Mouse (Mus musculus): ENCODE measurements around the gene Nxph1. TPM values are rescaled to one million over a fixed set of nuclear protein-coding genes. Genes with fewer than 3 reads are reported as not detected.

Gene Nxph1
- polyA plus RNA-seq, 1 experiment from 2014 or later = 0.38 TPM

DNA sequence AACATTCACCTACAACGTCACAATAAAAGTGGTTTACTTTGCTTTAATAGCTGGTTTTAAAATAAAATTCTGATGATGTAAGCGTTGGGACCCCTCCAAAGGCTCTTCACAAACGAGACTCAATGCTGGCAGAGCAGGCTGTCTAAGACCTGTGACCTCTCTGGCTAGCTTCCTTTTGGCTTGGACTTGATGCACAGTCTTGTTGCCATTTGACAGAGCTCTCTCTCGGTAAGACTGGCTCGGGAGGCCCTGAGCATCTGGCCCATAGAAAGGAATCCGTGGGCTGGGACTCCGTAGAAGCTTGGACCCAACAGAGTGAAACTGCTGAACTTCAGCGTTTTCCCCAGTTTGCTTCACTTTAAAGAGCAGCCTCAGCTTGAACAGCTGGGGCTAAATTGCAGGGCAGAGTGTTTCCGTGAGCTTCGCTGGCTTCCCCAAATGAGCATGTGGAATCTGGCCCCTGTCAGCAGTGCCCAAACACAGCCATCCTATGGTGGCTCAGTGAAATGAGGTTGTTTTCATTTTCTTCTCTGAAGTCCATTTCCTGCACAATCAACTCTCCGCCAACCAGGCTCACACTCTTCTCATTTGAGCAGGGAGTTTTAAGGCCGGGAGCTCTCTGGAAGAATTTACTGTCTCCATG, 48.2 kb downstream of the Nxph1 start:
- ATAC-seq (replicated peaks; ENCODE audit: low FRiP score) = peak; percentile 52; the same call in 1 of the 2 replicates
- no peaks in the 10 kb centered on the region for H3K9me3 ChIP-seq (replicated peaks)
- 0 out of 2 replicates have a peak overlapping the region, but pooled peaks have one; percentile 32 for H3K27ac ChIP-seq
- no peaks in the 10 kb centered on the region for H3K27me3 ChIP-seq
- no peak overlapping the region for H3K9ac ChIP-seq
- H3K4me2 ChIP-seq = peak overlapping the region; percentile 20
- 40% methylated on average over 12 of the region's 12 CpGs for WGBS
- H3K4me3 ChIP-seq (replicated peaks) = no peak overlapping the region
- H3K36me3 ChIP-seq = no peaks in the 10 kb centered on the region
- 0 out of 2 replicates have a peak, but pooled peaks cover 3% of the 10 kb centered on the region for H3K4me1 ChIP-seq

DNA sequence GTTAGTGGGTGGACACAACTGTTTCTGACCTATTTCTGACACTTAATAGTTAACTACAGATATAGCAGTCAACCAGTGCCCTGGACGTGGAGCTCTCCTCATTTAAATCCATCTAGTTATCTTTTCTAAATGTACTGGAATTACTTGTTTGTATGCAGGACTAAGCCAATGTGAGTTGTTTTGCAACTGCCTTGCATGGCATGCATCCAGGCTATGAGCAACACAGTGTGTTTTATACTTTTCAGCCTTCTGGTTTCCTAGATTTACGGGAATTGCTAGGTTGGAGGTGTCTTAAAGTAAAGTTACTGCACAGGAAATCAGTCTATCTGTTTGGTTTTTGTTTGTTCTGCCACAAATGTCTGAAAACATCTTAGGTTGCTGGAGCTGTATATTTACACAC, 49.1 kb downstream of the Nxph1 start:
- 63% methylated on average over 2 of the region's 2 CpGs for WGBS
- no peaks in the 10 kb centered on the region for H3K9me3 ChIP-seq (replicated peaks)

DNA sequence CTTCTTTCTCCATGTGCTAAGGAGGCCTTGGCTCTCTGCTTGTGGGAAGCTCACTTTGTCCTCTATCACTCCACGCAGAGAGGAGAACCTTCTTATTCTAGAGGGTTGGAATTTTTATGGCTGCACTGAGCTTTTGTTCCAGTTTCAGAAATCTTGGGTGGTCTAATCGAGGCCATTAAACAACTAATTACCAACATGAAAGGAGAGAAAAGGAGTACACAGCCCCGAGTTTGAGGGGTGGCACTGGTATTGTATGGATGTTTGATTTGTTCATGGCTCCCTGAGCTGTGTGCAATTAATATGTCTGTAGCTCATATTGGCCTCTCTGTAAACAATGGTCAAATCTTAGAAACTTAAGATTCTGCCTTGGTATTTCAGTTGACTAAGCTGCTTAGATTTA, 54.5 kb downstream of the Nxph1 start:
- ATAC-seq (replicated peaks; ENCODE audit: low FRiP score) = no peak
- Histone ChIP-seq H3K9ac (no peak overlapping the region), H3K4me1 (no peaks in the 10 kb centered on the region), H3K27me3 (no peaks in the 10 kb centered on the region), H3K4me3 (replicated peaks) (no peak overlapping the region), H3K4me2 (no peak overlapping the region), H3K9me3 (replicated peaks) (no peaks in the 10 kb centered on the region), H3K27ac (no peak overlapping the region), H3K36me3 (no peaks in the 10 kb centered on the region)
- 26% methylated on average over 3 of the region's 3 CpGs for WGBS

More for the DNA sequence above, 49.1 kb downstream of the Nxph1 start:
- Histone ChIP-seq H3K4me3 (replicated peaks) (no peak overlapping the region), H3K4me2 (no peak overlapping the region), H3K9ac (no peak overlapping the region), H3K27ac (no peak overlapping the region), H3K4me1 (0 out of 2 replicates have a peak, but pooled peaks cover 3% of the 10 kb centered on the region), H3K27me3 (no peaks in the 10 kb centered on the region), H3K36me3 (no peaks in the 10 kb centered on the region)
- no peak for ATAC-seq (replicated peaks; ENCODE audit: low FRiP score)

DNA sequence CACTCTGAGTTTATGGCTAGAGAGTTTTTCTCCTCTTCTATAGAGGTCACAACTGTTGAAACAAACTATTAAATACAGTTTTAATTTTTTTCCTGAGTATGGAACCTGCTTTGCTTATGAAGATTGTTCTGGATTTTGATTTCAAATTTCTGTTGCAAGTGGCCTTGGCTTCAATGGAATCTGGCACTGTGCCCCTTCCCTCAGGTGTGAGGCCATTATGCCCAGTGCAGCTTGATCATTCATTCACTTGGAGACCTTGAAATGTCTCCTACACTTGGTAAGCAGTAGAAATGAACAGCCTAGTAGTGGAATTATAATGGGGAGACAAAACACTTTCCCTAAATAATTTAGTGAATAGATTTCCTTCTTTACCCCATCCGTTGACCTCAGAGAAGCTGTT, 78.4 kb downstream of the Nxph1 start:
- Histone ChIP-seq H3K36me3 (no peaks in the 10 kb centered on the region), H3K27ac (no peak overlapping the region), H3K9me3 (replicated peaks) (no peaks in the 10 kb centered on the region), H3K27me3 (no peaks in the 10 kb centered on the region), H3K4me1 (no peaks in the 10 kb centered on the region), H3K4me2 (no peak overlapping the region), H3K9ac (no peak overlapping the region), H3K4me3 (replicated peaks) (no peak overlapping the region)
- ATAC-seq (replicated peaks; ENCODE audit: low FRiP score) = no peak
- WGBS = 97% methylated on average over 1 of the region's 1 CpGs

DNA sequence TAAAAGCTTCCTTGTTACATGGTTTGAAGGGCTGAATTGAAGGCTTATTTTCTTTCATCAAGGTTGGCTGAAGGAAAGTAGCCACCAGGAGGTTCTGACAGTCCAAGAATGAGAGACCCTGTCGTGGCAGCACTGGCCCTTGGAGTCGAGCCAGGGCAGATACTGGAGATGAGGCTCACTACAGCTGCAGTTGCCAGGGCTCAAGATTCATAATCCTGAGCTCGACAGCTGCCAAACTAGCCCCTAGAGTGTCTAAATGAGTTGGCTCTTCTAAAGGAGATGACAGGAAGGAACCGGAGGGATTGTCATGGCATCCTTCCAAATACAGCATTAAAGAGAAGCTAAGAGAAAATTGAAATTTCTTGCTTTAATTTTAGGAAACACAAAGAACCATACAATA, 78.9 kb downstream of the Nxph1 start:
- no peaks in the 10 kb centered on the region for H3K9me3 ChIP-seq (replicated peaks)
- H3K4me1 ChIP-seq = no peaks in the 10 kb centered on the region
- WGBS = 65% methylated on average over 4 of the region's 4 CpGs
- no peaks in the 10 kb centered on the region for H3K27me3 ChIP-seq
- no peak overlapping the region for H3K27ac ChIP-seq
- H3K4me3 ChIP-seq (replicated peaks) = no peak overlapping the region
- ATAC-seq (replicated peaks; ENCODE audit: low FRiP score) = no peak
- no peak overlapping the region for H3K9ac ChIP-seq
- no peaks in the 10 kb centered on the region for H3K36me3 ChIP-seq
- no peak overlapping the region for H3K4me2 ChIP-seq

DNA sequence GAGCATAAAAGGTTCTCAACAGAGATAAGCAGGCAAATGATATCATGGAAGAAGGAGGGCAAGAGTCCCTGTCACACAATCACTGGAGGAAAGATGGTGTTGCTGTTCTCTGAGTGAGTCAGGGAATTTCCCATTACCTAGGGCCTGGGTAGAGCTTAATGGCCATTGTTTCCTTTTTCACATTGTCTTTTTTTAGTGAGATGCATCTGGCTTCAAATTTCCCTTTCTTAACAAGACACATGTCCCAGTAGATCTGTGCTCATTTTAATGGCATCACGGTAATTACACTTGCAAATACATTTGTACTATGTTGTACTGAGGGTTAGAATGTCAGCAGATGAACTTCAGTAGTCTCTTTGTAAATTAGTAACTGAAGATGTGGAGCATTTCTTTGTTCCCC, 80.3 kb downstream of the Nxph1 start:
- ATAC-seq (replicated peaks; ENCODE audit: low FRiP score) = no peak
- Histone ChIP-seq H3K9ac (no peak overlapping the region), H3K4me2 (no peak overlapping the region), H3K27ac (no peak overlapping the region), H3K36me3 (no peaks in the 10 kb centered on the region), H3K9me3 (replicated peaks) (no peaks in the 10 kb centered on the region), H3K4me3 (replicated peaks) (no peak overlapping the region), H3K27me3 (no peaks in the 10 kb centered on the region), H3K4me1 (no peaks in the 10 kb centered on the region)
- WGBS = 95% methylated on average over 1 of the region's 1 CpGs

DNA sequence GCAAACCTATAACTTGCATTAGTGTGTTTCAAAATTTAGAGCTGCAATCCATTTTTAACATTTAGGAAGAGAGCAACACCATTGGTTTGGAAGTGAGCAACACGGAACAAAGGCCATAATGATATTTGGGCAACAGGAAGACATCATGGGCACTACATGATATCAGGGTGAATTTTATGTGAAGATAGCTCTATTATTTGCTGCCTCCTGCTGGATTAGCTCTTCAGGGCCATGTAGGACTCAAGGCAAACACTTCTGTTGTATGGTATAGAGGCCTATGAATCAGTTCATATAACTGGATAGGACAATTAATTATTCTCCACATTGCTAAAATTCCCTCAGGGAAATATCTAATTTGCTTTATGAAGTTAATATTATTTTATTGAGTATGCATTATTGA, 91.1 kb downstream of the Nxph1 start:
- no peak overlapping the region for H3K4me2 ChIP-seq
- H3K4me1 ChIP-seq = no peaks in the 10 kb centered on the region
- H3K27ac ChIP-seq = no peak overlapping the region
- WGBS = 95% methylated on average over 1 of the region's 1 CpGs
- H3K27me3 ChIP-seq = no peaks in the 10 kb centered on the region
- no peak for ATAC-seq (replicated peaks; ENCODE audit: low FRiP score)
- no peaks in the 10 kb centered on the region for H3K9me3 ChIP-seq (replicated peaks)
- no peak overlapping the region for H3K4me3 ChIP-seq (replicated peaks)
- no peak overlapping the region for H3K9ac ChIP-seq
- no peaks in the 10 kb centered on the region for H3K36me3 ChIP-seq

DNA sequence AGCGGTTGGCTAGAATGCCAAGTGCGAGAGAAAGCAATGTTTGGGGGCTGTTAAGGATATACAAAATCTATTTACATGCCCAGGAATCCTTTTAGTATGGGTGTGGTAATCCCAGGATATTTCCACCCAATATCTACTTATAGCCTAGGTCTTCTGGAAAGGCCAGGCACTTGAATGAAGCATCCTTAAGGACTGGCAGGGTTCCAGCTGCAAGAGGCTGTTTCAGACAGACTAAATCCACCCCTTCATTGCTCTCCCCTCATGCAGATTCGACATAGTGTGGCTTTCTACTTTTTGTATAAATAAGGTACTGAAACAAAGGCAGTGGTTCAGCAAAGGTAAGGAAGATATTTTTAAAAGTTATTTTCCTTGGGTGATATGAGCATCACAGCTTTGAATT, 92.8 kb downstream of the Nxph1 start:
- H3K27ac ChIP-seq = no peak overlapping the region
- WGBS = 89% methylated on average over 3 of the region's 3 CpGs
- no peaks in the 10 kb centered on the region for H3K4me1 ChIP-seq
- no peak for ATAC-seq (replicated peaks; ENCODE audit: low FRiP score)
- no peak overlapping the region for H3K4me3 ChIP-seq (replicated peaks)
- no peaks in the 10 kb centered on the region for H3K36me3 ChIP-seq
- no peaks in the 10 kb centered on the region for H3K27me3 ChIP-seq
- no peaks in the 10 kb centered on the region for H3K9me3 ChIP-seq (replicated peaks)
- H3K4me2 ChIP-seq = no peak overlapping the region
- no peak overlapping the region for H3K9ac ChIP-seq

DNA sequence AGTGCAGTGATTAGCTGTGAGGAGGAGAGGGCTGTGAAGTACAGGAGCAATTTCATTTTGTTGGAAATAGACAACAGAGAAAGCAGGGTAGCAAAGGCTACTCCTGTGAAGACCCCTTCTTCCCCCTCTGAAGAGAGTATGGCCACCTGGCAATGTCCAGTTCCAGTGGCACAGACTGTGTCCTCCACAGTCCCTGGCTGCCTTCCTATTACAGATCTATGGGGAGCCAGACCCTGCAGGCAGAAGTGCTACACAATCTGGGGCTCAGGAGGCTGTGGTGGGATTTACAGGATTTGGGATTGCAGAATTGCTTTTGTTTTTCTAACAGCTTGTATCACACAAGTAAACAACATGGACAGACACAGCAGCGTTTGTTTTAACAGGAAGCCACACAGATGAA, 94.2 kb downstream of the Nxph1 start:
- H3K4me1 ChIP-seq = no peaks in the 10 kb centered on the region
- no peak overlapping the region for H3K27ac ChIP-seq
- no peaks in the 10 kb centered on the region for H3K9me3 ChIP-seq (replicated peaks)
- no peak for ATAC-seq (replicated peaks; ENCODE audit: low FRiP score)
- no peak overlapping the region for H3K9ac ChIP-seq
- no peaks in the 10 kb centered on the region for H3K36me3 ChIP-seq
- H3K4me3 ChIP-seq (replicated peaks) = no peak overlapping the region
- WGBS = 32% methylated on average over 1 of the region's 1 CpGs
- H3K4me2 ChIP-seq = no peak overlapping the region
- no peaks in the 10 kb centered on the region for H3K27me3 ChIP-seq

DNA sequence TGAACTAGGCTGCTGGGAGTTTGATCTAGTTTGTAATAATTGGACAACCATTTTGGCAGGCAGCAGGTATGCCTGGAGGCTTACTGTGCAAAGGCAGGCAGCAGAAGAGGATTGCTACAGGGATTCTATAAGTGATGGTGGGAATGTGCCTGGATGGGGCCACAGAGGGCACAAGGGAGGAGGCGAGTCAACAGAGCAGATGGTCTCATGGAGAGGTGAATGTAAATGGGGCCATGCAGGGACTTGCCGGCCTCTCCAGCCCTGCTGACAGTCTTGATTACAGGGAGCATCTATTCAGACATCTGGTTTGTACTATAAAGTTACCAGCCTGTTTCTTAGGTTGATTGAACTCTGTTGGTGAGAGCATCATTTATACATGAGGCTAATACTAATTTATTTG, 98.6 kb downstream of the Nxph1 start:
- Histone ChIP-seq H3K4me3 (replicated peaks) (no peak overlapping the region), H3K36me3 (no peaks in the 10 kb centered on the region), H3K27ac (no peak overlapping the region), H3K27me3 (no peaks in the 10 kb centered on the region), H3K4me1 (no peaks in the 10 kb centered on the region), H3K9ac (no peak overlapping the region), H3K4me2 (no peak overlapping the region), H3K9me3 (replicated peaks) (no peaks in the 10 kb centered on the region)
- 0 out of 2 replicates have a peak, but pooled peaks have one; percentile 15 for ATAC-seq (replicated peaks; ENCODE audit: low FRiP score)
- WGBS = 18% methylated on average over 2 of the region's 2 CpGs

DNA sequence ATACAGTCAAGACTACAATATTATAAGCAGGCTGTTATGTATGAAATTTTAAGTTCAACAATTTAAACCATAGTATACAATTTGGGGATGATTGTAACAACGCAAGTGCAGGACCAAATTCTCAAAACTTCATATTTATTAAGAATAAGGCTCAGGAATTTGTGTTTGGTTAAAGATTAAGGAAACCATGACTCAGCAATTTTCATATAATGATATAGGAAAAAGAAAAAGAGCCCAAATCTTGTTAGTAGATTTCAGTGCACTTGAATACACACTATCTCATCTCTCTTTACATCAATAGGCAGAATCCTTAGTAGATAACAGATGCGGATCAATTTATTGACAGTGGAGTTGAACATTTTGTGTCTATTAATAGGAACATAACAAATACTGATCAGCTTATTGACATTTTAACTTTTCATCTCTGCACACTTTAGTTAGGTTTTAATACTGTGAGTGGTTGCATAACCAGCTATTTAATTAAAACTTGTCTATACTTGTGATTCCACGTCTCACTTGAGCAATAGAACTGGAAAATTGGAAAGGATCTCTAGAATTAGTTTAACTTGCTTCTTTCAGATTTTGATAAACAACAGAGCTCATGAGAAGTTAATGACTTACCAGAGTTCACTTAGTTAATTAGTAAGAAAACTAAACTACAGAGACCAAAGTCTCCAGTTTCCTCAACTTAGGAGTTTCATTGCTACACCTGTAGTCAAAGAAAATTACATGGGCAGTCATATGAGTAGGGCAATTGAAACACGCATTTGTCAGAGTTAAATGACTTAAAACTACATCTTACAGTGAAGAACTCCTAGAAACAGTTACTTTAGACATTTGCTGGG, 113.3 kb downstream of the Nxph1 start:
- H3K27ac ChIP-seq = peak overlapping the region; percentile 27; the same call in 1 of the 2 replicates
- no peaks in the 10 kb centered on the region for H3K27me3 ChIP-seq
- no peak overlapping the region for H3K4me3 ChIP-seq (replicated peaks)
- H3K4me2 ChIP-seq = no peak overlapping the region
- no peaks in the 10 kb centered on the region for H3K9me3 ChIP-seq (replicated peaks)
- no peak overlapping the region for H3K9ac ChIP-seq
- 75% methylated on average over 4 of the region's 4 CpGs for WGBS
- ATAC-seq (replicated peaks; ENCODE audit: low FRiP score) = peak; percentile 64; the same call in 1 of the 2 replicates
- no peaks in the 10 kb centered on the region for H3K4me1 ChIP-seq
- no peaks in the 10 kb centered on the region for H3K36me3 ChIP-seq

DNA sequence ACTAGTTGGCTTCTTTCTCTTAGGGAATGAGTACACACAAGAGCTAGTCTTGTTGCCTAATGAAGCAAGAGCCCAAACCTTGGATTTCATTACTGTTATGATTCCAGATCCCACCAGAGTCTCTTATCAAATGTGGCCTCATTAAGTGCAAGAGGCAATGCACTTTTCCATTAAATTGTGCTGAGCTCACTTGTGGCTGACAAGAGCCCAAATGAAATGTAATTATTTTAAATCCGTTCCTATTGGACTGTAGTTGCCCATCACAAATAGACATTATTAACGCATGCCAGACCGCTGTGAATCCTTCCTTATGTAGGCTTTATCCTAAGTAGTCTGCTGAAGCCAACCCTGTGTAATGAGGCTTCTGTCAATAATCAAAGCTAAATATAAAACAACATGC, 118.2 kb downstream of the Nxph1 start:
- no peak overlapping the region for H3K4me2 ChIP-seq
- H3K27ac ChIP-seq = no peak overlapping the region
- no peaks in the 10 kb centered on the region for H3K36me3 ChIP-seq
- no peak for ATAC-seq (replicated peaks; ENCODE audit: low FRiP score)
- H3K9ac ChIP-seq = no peak overlapping the region
- 92% methylated on average over 3 of the region's 3 CpGs for WGBS
- no peaks in the 10 kb centered on the region for H3K27me3 ChIP-seq
- no peak overlapping the region for H3K4me3 ChIP-seq (replicated peaks)
- H3K4me1 ChIP-seq = no peaks in the 10 kb centered on the region
- H3K9me3 ChIP-seq (replicated peaks) = no peaks in the 10 kb centered on the region

Measured in kidney, embryonic 15.5 days (tissue).